Mouse (Mus musculus) testis, adult 2 months (tissue): ENCODE measurements at regions not wholly inside any gene's neighbourhood (a gene's known extent, or its start where the extent isn't known, plus 50 kb on each side); places are given as distances from the start of the nearest gene placed in this dataset.

Experiments
- H3K27ac ChIP-seq: fragments of 200-500 bp; 2 replicates; pipeline ENCODE4 v1.5.1; 2012; ENCODE audit warnings: low read depth, low read length; ENCODE audit not compliant: control insufficient read depth, insufficient read depth
- H3K27me3 ChIP-seq: fragments of 200-500 bp; 2 replicates; pipeline ENCODE4 v1.6.1; 2012; ENCODE audit warnings: mild to moderate bottlenecking, low read length, moderate library complexity; ENCODE audit not compliant: control insufficient read depth, insufficient read depth
- H3K36me3 ChIP-seq: fragments of 200-500 bp; 2 replicates; pipeline ENCODE4 v1.6.1; 2012; ENCODE audit warnings: mild to moderate bottlenecking, low read length; ENCODE audit not compliant: control insufficient read depth, insufficient read depth
- H3K4me1 ChIP-seq: fragments of 200-500 bp; 2 replicates; pipeline ENCODE4 v1.6.1; 2012; ENCODE audit warnings: low read length; ENCODE audit not compliant: control insufficient read depth, insufficient read depth
- H3K4me3 ChIP-seq: fragments of 200-500 bp; 2 replicates; pipeline ENCODE4 v1.5.1; 2012; ENCODE audit warnings: low read depth, mild to moderate bottlenecking, low read length, moderate library complexity, mixed read lengths; ENCODE audit not compliant: control insufficient read depth
- CTCF ChIP-seq: fragments of 200-500 bp; IDR thresholded peaks from 2 replicates; pipeline ENCODE4 v1.5.1; 2012; ENCODE audit warnings: low read depth, mild to moderate bottlenecking, inconsistent platforms, low read length, moderate library complexity; ENCODE audit not compliant: control insufficient read depth, insufficient read depth, insufficient replicate concordance
- POLR2A ChIP-seq: fragments of 200-500 bp; IDR thresholded peaks from 2 replicates; pipeline ENCODE4 v1.6.1; 2012; ENCODE audit warnings: low read depth, mild to moderate bottlenecking, inconsistent platforms, low read length, moderate library complexity; ENCODE audit not compliant: control insufficient read depth

- TF ChIP-seq CTCF (peak; percentile 71; the same call in 1 of the 2 replicates), POLR2A (no peak)
- Histone ChIP-seq H3K4me1 (peaks cover 7% of the 10 kb centered on the region), H3K4me3 (no peak overlapping the region), H3K36me3 (no peaks in the 10 kb centered on the region), H3K27me3 (no peaks in the 10 kb centered on the region), H3K27ac (no peak overlapping the region)
Measured at GRCm38 (mm10) chr5:128499033-128499432, 66.2 kb upstream of the Tmem132d start.

GRCm38 (mm10) chr5:128492541-128492940, 59.7 kb upstream of the Tmem132d start:
- TF ChIP-seq POLR2A = no peak
- TF ChIP-seq CTCF = no peak
- Histone ChIP-seq H3K4me1 (peaks cover 14% of the 10 kb centered on the region), H3K36me3 (no peaks in the 10 kb centered on the region), H3K4me3 (peak overlapping the region; percentile 47; the same call in 1 of the 2 replicates), H3K27ac (no peak overlapping the region), H3K27me3 (no peaks in the 10 kb centered on the region)

GRCm38 (mm10) chr5:128491155-128491554, 58.3 kb upstream of the Tmem132d start:
- H3K4me3 ChIP-seq = peak overlapping the region; percentile 47
- H3K4me1 ChIP-seq = peaks cover 17% of the 10 kb centered on the region
- no peaks in the 10 kb centered on the region for H3K36me3 ChIP-seq
- no peaks in the 10 kb centered on the region for H3K27me3 ChIP-seq
- no peak overlapping the region for H3K27ac ChIP-seq
- TF ChIP-seq POLR2A (no peak), CTCF (peak; percentile 83)

DNA sequence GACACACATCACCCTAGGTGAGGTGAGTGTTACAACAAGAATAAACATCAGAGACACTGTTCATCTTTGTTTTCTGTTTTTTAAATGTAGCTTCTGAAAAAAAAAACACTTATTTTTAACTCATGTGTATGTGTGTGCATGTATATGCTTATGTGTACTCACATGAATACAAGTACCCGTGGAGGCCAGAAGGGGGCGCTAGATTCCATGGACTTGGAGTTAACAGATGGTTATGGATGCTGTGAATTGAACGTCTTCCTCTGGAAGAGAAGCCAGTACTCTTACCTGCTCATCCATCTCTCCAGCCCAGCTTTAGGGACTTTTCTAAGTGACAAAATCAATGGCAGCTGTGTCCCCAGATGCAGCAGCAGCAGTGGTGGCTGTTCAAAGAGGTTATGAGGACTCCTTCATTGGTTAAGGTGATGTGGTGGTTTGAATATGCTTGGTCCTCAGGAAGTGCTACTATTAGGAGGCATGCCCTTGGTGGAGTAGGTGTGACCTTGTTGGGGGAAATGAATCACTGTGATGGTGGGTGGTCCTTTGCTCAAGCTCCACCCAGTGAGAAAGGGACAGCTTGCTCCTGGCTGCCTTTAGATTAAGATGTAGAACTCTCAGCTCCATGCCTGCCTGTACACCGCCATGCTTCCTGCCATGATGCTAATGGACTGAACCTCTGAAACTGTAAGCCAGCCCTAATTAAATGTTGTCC, 56.1 kb upstream of the Tmem132d start:
- Histone ChIP-seq H3K36me3 (no peaks in the 10 kb centered on the region), H3K27ac (no peak overlapping the region), H3K4me1 (peaks cover 17% of the 10 kb centered on the region), H3K27me3 (no peaks in the 10 kb centered on the region), H3K4me3 (no peak overlapping the region)
- TF ChIP-seq POLR2A (no peak), CTCF (no peak)

- H3K27me3 ChIP-seq = peaks cover 3% of the 10 kb centered on the region
- H3K36me3 ChIP-seq = no peaks in the 10 kb centered on the region
- no peak overlapping the region for H3K4me3 ChIP-seq
- TF ChIP-seq POLR2A (no peak), CTCF (no peak)
- no peak overlapping the region for H3K27ac ChIP-seq
- peaks cover 23% of the 10 kb centered on the region for H3K4me1 ChIP-seq
Measured at GRCm38 (mm10) chr5:128487371-128487770, 54.5 kb upstream of the Tmem132d start.

GRCm38 (mm10) chr5:128484116-128484515, 51.2 kb upstream of the Tmem132d start:
- Histone ChIP-seq H3K27ac (no peak overlapping the region), H3K4me1 (peaks cover 13% of the 10 kb centered on the region), H3K4me3 (no peak overlapping the region), H3K27me3 (peaks cover 3% of the 10 kb centered on the region), H3K36me3 (no peaks in the 10 kb centered on the region)
- TF ChIP-seq CTCF = no peak
- TF ChIP-seq POLR2A = no peak

GRCm38 (mm10) chr5:128483441-128483810, 50.5 kb upstream of the Tmem132d start:
- peaks cover 3% of the 10 kb centered on the region for H3K27me3 ChIP-seq
- H3K4me3 ChIP-seq = no peak overlapping the region
- no peaks in the 10 kb centered on the region for H3K36me3 ChIP-seq
- H3K4me1 ChIP-seq = peaks cover 13% of the 10 kb centered on the region
- TF ChIP-seq POLR2A = no peak
- TF ChIP-seq CTCF = no peak
- H3K27ac ChIP-seq = no peak overlapping the region
